Mouse (Mus musculus): Measurements from ENCODE around the gene Gtf3c5. TPM values are rescaled to one million over a fixed set of nuclear protein-coding genes. Genes with fewer than 3 reads are reported as not detected.

The Gtf3c5 gene
- total and polyA plus RNA-seq, 3 experiments = 22.5 to 50.2 TPM; not detected in 1

DNA sequence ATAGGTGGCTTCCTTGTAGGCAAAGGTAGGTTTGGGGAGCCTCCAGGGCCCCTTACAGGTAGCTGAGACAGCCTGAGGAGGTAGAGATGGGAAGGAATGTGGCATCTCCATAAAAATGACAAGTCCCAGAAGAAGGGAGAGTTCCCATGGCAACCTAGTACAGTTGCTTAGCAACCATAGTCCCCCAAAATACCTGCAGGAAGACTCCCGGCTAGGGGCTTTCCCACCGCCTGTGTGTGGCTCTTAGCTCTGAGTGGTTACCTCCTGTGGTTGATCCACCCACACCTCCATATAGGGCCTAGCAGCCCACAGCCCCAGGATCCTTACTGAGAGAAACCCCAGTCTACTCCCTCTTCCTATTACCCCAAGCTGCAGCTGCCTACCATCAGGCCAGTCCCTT, 65.3 kb downstream of the Gtf3c5 start:
- no peaks in the 10 kb centered on the region for H3K27me3 ChIP-seq (ENCODE audit: control insufficient read depth in 1 of 2, insufficient read depth in 2 of 2, low read length in 2 of 2)
- DNase-seq (ENCODE audit: low read depth, low spot score) = no peak
- no peak overlapping the region for H3K27ac ChIP-seq (ENCODE audit: control insufficient read depth, low read depth, low read length)
- peaks cover 0 to 10% of the 10 kb centered on the region in 2 experiments; a peak in 1 of 4 replicates for H3K4me1 ChIP-seq (ENCODE audit: control insufficient read depth in 1 of 2, insufficient read depth in 2 of 2, low read length in 2 of 2)
- no peaks in the 10 kb centered on the region; the same call in 1 of the 2 replicates for H3K79me2 ChIP-seq (ENCODE audit: control insufficient read depth, insufficient read depth, low read length, poor library complexity)
- peaks cover 0 to 5% of the 10 kb centered on the region in 2 experiments; a peak in 2 of 4 replicates for H3K36me3 ChIP-seq (ENCODE audit: control insufficient read depth in 1 of 2, insufficient read depth in 2 of 2, low read length in 2 of 2)
- H3K9ac ChIP-seq (ENCODE audit: control insufficient read depth, low read depth, low read length, poor library complexity, severe bottlenecking) = no peak overlapping the region
- TF ChIP-seq POLR2AphosphoS2 (IDR thresholded peaks at IDR 0.05; ENCODE audit: low read length) (no peak), ELF1 (IDR thresholded peaks at IDR 0.05; ENCODE audit: low read depth, low read length) (no peak), CTCF (IDR thresholded peaks at IDR 0.05 in 2 of 3, conservative IDR thresholded peaks at IDR 0.05 in 1 of 3; ENCODE audit: control insufficient read depth in 1 of 3, insufficient read depth in 1 of 3, low read depth in 2 of 3, low read length in 3 of 3, poor library complexity in 1 of 3, severe bottlenecking in 1 of 3) (no peak), EP300 (IDR thresholded peaks at IDR 0.05; ENCODE audit: low read depth in 1 of 2, low read length in 2 of 2) (no peak), MAX (IDR thresholded peaks at IDR 0.05; ENCODE audit: low read length) (no peak), SMC3 (IDR thresholded peaks at IDR 0.05; ENCODE audit: low read depth, low read length) (no peak), NELFE (IDR thresholded peaks at IDR 0.05; ENCODE audit: low read depth, low read length) (no peak), MYC (IDR thresholded peaks at IDR 0.05; ENCODE audit: low read depth, low read length) (no peak), ETS1 (IDR thresholded peaks at IDR 0.05; ENCODE audit: low read depth, low read length) (no peak), GATA1 (IDR thresholded peaks at IDR 0.05; ENCODE audit: low read depth, low read length) (no peak), TCF12 (IDR thresholded peaks at IDR 0.05; ENCODE audit: low read depth, low read length) (no peak), MXI1 (IDR thresholded peaks at IDR 0.05; ENCODE audit: low read depth, low read length) (no peak)
- H3K4me3 ChIP-seq (ENCODE audit: control insufficient read depth in 1 of 2, insufficient read depth in 1 of 2, low read depth in 2 of 2, low read length in 2 of 2) = no peak overlapping the region
- H3K9me3 ChIP-seq (replicated peaks; ENCODE audit: insufficient read depth, low read length) = no peaks in the 10 kb centered on the region

DNA sequence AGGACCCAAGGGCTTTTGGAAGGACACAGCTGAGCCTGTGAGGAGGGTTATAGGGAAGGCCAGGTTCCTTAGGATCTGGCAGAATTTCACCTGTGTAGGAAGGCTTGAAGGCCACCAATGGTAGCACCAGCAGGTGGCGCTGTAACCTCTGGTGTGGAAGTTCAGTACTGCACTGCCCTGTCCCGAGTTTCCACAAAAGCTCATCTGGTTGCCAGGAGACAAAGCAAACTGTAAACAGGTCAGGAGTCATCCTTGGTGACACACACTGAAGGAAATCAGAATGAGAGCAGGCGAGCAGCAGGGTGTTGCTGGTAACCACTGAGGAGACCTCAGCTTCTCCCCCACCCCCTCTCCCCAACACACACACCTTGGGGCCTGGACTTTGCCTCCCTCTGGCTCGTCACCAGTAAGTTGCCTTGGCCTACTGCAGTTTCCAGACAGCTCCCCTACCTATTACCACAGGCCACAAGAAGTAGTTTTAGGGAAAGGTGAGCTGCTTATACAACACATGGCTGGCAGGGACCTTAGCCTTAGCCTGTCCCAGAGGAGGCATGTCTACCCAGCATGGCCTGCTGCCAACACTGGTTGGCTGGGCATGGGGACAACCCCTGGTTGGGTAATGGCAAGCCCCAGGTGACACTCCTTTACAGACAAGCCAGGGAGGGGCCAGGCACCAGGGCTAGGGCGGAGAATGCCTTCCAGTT, 66.2 kb downstream of the Gtf3c5 start:
- no peak overlapping the region for H3K27ac ChIP-seq (ENCODE audit: control insufficient read depth, low read depth, low read length)
- H3K27me3 ChIP-seq (ENCODE audit: control insufficient read depth in 1 of 2, insufficient read depth in 2 of 2, low read length in 2 of 2) = no peaks in the 10 kb centered on the region
- H3K9ac ChIP-seq (ENCODE audit: control insufficient read depth, low read depth, low read length, poor library complexity, severe bottlenecking) = no peak overlapping the region
- H3K79me2 ChIP-seq (ENCODE audit: control insufficient read depth, insufficient read depth, low read length, poor library complexity) = no peaks in the 10 kb centered on the region; the same call in 1 of the 2 replicates
- H3K9me3 ChIP-seq (replicated peaks; ENCODE audit: insufficient read depth, low read length) = no peaks in the 10 kb centered on the region
- peaks cover 0 to 14% of the 10 kb centered on the region in 2 experiments; a peak in 2 of 4 replicates for H3K4me1 ChIP-seq (ENCODE audit: control insufficient read depth in 1 of 2, insufficient read depth in 2 of 2, low read length in 2 of 2)
- no peak overlapping the region for H3K4me3 ChIP-seq (ENCODE audit: control insufficient read depth in 1 of 2, insufficient read depth in 1 of 2, low read depth in 2 of 2, low read length in 2 of 2)
- peaks cover 0 to 5% of the 10 kb centered on the region in 2 experiments; a peak in 2 of 4 replicates for H3K36me3 ChIP-seq (ENCODE audit: control insufficient read depth in 1 of 2, insufficient read depth in 2 of 2, low read length in 2 of 2)
- DNase-seq (ENCODE audit: low read depth, low spot score) = peak; percentile 88
- TF ChIP-seq CHD2 (IDR thresholded peaks at IDR 0.05; ENCODE audit: low read length) = no peak
- no peak for TF ChIP-seq USF2 (IDR thresholded peaks at IDR 0.05; ENCODE audit: borderline replicate concordance in 1 of 2, insufficient read depth in 1 of 2, low read depth in 1 of 2, low read length in 2 of 2)
- TF ChIP-seq UBTF (IDR thresholded peaks at IDR 0.05; ENCODE audit: borderline replicate concordance, insufficient read depth, low read depth, low read length) = no peak
- TF ChIP-seq SIN3A (IDR thresholded peaks at IDR 0.05; ENCODE audit: low read length) = peak; percentile 50; the same call in 1 of the 2 replicates
- TF ChIP-seq MYC (IDR thresholded peaks at IDR 0.05; ENCODE audit: low read depth, low read length) = no peak
- no peak for TF ChIP-seq MYB (IDR thresholded peaks at IDR 0.05; ENCODE audit: low read depth, low read length)
- TF ChIP-seq RCOR1 (IDR thresholded peaks at IDR 0.05; ENCODE audit: low read depth, low read length) = no peak
- no peak for TF ChIP-seq NELFE (IDR thresholded peaks at IDR 0.05; ENCODE audit: low read depth, low read length)
- TF ChIP-seq POLR2A (IDR thresholded peaks at IDR 0.05; ENCODE audit: control insufficient read depth in 1 of 2, insufficient read depth in 1 of 2, low read depth in 1 of 2, low read length in 2 of 2, poor library complexity in 1 of 2) = no peak
- TF ChIP-seq USF1 (IDR thresholded peaks at IDR 0.05; ENCODE audit: low read depth, low read length) = no peak
- peak; percentile 76 for TF ChIP-seq RAD21 (IDR thresholded peaks at IDR 0.05; ENCODE audit: low read depth, low read length)
- TF ChIP-seq KAT2A (conservative IDR thresholded peaks at IDR 0.05; ENCODE audit: low read depth, low read length) = no peak
- no peak for TF ChIP-seq POLR2AphosphoS2 (IDR thresholded peaks at IDR 0.05; ENCODE audit: low read length)
- no peak for TF ChIP-seq GATA1 (IDR thresholded peaks at IDR 0.05; ENCODE audit: low read depth, low read length)
- TF ChIP-seq ZMIZ1 (IDR thresholded peaks at IDR 0.05; ENCODE audit: low read depth, low read length) = no peak
- 0 out of 2 replicates have a peak, but pooled peaks have one; percentile 24 for TF ChIP-seq MXI1 (IDR thresholded peaks at IDR 0.05; ENCODE audit: low read depth, low read length)
- peak; percentile 92 to 98 (median 95) for TF ChIP-seq CTCF (IDR thresholded peaks at IDR 0.05 in 2 of 3, conservative IDR thresholded peaks at IDR 0.05 in 1 of 3; ENCODE audit: control insufficient read depth in 1 of 3, insufficient read depth in 1 of 3, low read depth in 2 of 3, low read length in 3 of 3, poor library complexity in 1 of 3, severe bottlenecking in 1 of 3)
- no peak for TF ChIP-seq ZKSCAN1 (IDR thresholded peaks at IDR 0.05; ENCODE audit: low read depth, low read length)
- TF ChIP-seq EP300 (IDR thresholded peaks at IDR 0.05; ENCODE audit: low read depth in 1 of 2, low read length in 2 of 2) = no peak
- peak; percentile 70 for TF ChIP-seq ZC3H11A (IDR thresholded peaks at IDR 0.05; ENCODE audit: low read depth, low read length)
- TF ChIP-seq SMC3 (IDR thresholded peaks at IDR 0.05; ENCODE audit: low read depth, low read length) = peak; percentile 88
- no peak for TF ChIP-seq ZNF384 (IDR thresholded peaks at IDR 0.05; ENCODE audit: low read depth, low read length)
- TF ChIP-seq GABPA (IDR thresholded peaks at IDR 0.05; ENCODE audit: low read depth, low read length) = no peak
- no peak for TF ChIP-seq POLR2AphosphoS5 (IDR thresholded peaks at IDR 0.05; ENCODE audit: borderline replicate concordance, low read depth, low read length)
- no peak for TF ChIP-seq CHD1 (IDR thresholded peaks at IDR 0.05; ENCODE audit: low read depth, low read length)

All from MEL (cell line).